Mouse (Mus musculus) CH12.LX (cell line): ENCODE measurements around the gene Lmbrd2. TPM values are rescaled to one million over a fixed set of nuclear protein-coding genes. Genes with fewer than 3 reads are reported as not detected.

ENCODE experiments used
- DNase-seq: peaks from one replicate; pipeline ENCODE4 v3.0.0-alpha.2; 2013; ENCODE audit errors: extremely low read depth
- H3K27ac ChIP-seq: 2 replicates; pipeline ENCODE4 v1.5.1; 2012; ENCODE audit warnings: low read depth, mild to moderate bottlenecking, control low read depth, moderate library complexity; ENCODE audit not compliant: insufficient read depth
- H3K27me3 ChIP-seq: replicated peaks from 2 replicates; pipeline ENCODE3; 2012; ENCODE audit warnings: inconsistent platforms
- H3K36me3 ChIP-seq, 2 experiments: replicated peaks in 1 of 2; 2 replicates each; pipeline versions ENCODE3 to v1.6.1; 2012; ENCODE audit warnings: inconsistent platforms in 1 of 2, low read length in 1 of 2, mild to moderate bottlenecking in 1 of 2, mixed read lengths in 1 of 2, moderate library complexity in 1 of 2; ENCODE audit not compliant: control insufficient read depth in 1 of 2, insufficient read depth in 1 of 2
- H3K4me1 ChIP-seq, 2 experiments: 2 replicates each; pipeline ENCODE4 v1.6.1; 2012; ENCODE audit warnings: inconsistent platforms in 1 of 2, moderate library complexity in 1 of 2; ENCODE audit not compliant: insufficient read depth in 2 of 2, control insufficient read depth in 1 of 2
- H3K4me2 ChIP-seq: 2 replicates; pipeline ENCODE4 v1.6.1; 2012; ENCODE audit warnings: low read depth, mild to moderate bottlenecking, control low read depth; ENCODE audit not compliant: poor library complexity, insufficient read depth, severe bottlenecking
- H3K4me3 ChIP-seq, 3 experiments: fragments of 150-350 bp in 1 of 3; sonication (generic) in 1 of 3; replicated peaks in 1 of 3; 2 replicates each; pipeline versions ENCODE3 to v1.5.1; 2011 to 2012; ENCODE audit warnings: low read depth in 2 of 3, low read length in 2 of 3, mild to moderate bottlenecking in 2 of 3, moderate library complexity in 2 of 3, control low read depth in 1 of 3, improper control_type of control experiment in 1 of 3, inconsistent platforms in 1 of 3, mixed read lengths in 1 of 3; ENCODE audit not compliant: poor library complexity in 1 of 3
- H3K79me2 ChIP-seq: replicated peaks from 2 replicates; pipeline ENCODE4 v1.6.1; 2012; ENCODE audit warnings: mild to moderate bottlenecking, moderate library complexity; ENCODE audit not compliant: control insufficient read depth, poor library complexity, insufficient read depth, severe bottlenecking; ENCODE audit errors: extremely low read depth
- H3K9ac ChIP-seq: 2 replicates; pipeline ENCODE4 v1.6.1; 2012; ENCODE audit warnings: low read depth, mild to moderate bottlenecking, control low read depth, moderate library complexity; ENCODE audit not compliant: insufficient read depth
- H3K9me3 ChIP-seq: replicated peaks from 2 replicates; pipeline ENCODE3; 2012; ENCODE audit warnings: low read length, inconsistent platforms, mixed read lengths
- CHD1 ChIP-seq: IDR thresholded peaks from 2 replicates; pipeline ENCODE4 v1.6.1; 2012; ENCODE audit warnings: low read depth, low read length, improper control_type of control experiment, inconsistent platforms
- CHD2 ChIP-seq: IDR thresholded peaks from 2 replicates; pipeline ENCODE4 v1.6.1; 2011; ENCODE audit warnings: low read length, improper control_type of control experiment
- CTCF ChIP-seq, 2 experiments: IDR thresholded peaks in 1 of 2; conservative IDR thresholded peaks in 1 of 2; 2 replicates each; pipeline ENCODE4 v1.5.1; 2011 to 2012; ENCODE audit warnings: low read depth in 2 of 2, low read length in 2 of 2, improper control_type of control experiment in 1 of 2, inconsistent platforms in 1 of 2, mild to moderate bottlenecking in 1 of 2, moderate library complexity in 1 of 2
- E2F4 ChIP-seq: IDR thresholded peaks from 2 replicates; pipeline ENCODE4 v1.6.1; 2011; ENCODE audit warnings: low read depth, low read length, improper control_type of control experiment; ENCODE audit not compliant: insufficient replicate concordance
- EP300 ChIP-seq: IDR thresholded peaks from 2 replicates; pipeline ENCODE4 v1.6.1; 2011; ENCODE audit warnings: low read length, improper control_type of control experiment
- ETS1 ChIP-seq: conservative IDR thresholded peaks from 2 replicates; pipeline ENCODE4 v1.6.1; 2012; ENCODE audit warnings: low read depth, mild to moderate bottlenecking, inconsistent platforms, low read length, improper control_type of control experiment, moderate library complexity
- JUN ChIP-seq: IDR thresholded peaks from 2 replicates; pipeline ENCODE4 v1.6.1; 2011; ENCODE audit warnings: low read depth, mild to moderate bottlenecking, low read length, improper control_type of control experiment, moderate library complexity; ENCODE audit not compliant: insufficient read depth
- JUND ChIP-seq: conservative IDR thresholded peaks from 2 replicates; pipeline ENCODE4 v1.6.1; 2011; ENCODE audit warnings: low read depth, low read length, improper control_type of control experiment
- MAX ChIP-seq: IDR thresholded peaks from 2 replicates; pipeline ENCODE4 v1.6.1; 2011; ENCODE audit warnings: low read length, improper control_type of control experiment
- MEF2A ChIP-seq: IDR thresholded peaks from 2 replicates; pipeline ENCODE4 v1.6.1; 2014; ENCODE audit warnings: low read depth, mild to moderate bottlenecking, inconsistent platforms, low read length, improper control_type of control experiment, borderline replicate concordance
- MXI1 ChIP-seq: IDR thresholded peaks from 2 replicates; pipeline ENCODE4 v1.6.1; 2011; ENCODE audit warnings: mild to moderate bottlenecking, low read depth, low read length, improper control_type of control experiment
- NELFE ChIP-seq: IDR thresholded peaks from 2 replicates; pipeline ENCODE4 v1.6.1; 2011; ENCODE audit warnings: low read depth, low read length, improper control_type of control experiment
- NRF1 ChIP-seq: IDR thresholded peaks from 2 replicates; pipeline ENCODE4 v1.6.1; 2014; ENCODE audit warnings: low read depth, mild to moderate bottlenecking, inconsistent platforms, low read length, improper control_type of control experiment, moderate library complexity
- PAX5 ChIP-seq: IDR thresholded peaks from 2 replicates; pipeline ENCODE4 v1.6.1; 2012; ENCODE audit warnings: low read length, inconsistent platforms, mixed read lengths
- POLR2A ChIP-seq: IDR thresholded peaks from 2 replicates; pipeline ENCODE4 v1.6.1; 2011; ENCODE audit warnings: low read depth, mild to moderate bottlenecking, improper control_type of control experiment, low read length
- SIN3A ChIP-seq: IDR thresholded peaks from 2 replicates; pipeline ENCODE4 v1.6.1; 2012; ENCODE audit warnings: low read length, improper control_type of control experiment, inconsistent platforms
- TBP ChIP-seq: conservative IDR thresholded peaks from 2 replicates; pipeline ENCODE4 v1.6.1; 2011; ENCODE audit warnings: low read depth, low read length, improper control_type of control experiment
- TCF12 ChIP-seq: IDR thresholded peaks from 2 replicates; pipeline ENCODE4 v1.6.1; 2014; ENCODE audit warnings: low read depth, mild to moderate bottlenecking, inconsistent platforms, low read length, improper control_type of control experiment
- UBTF ChIP-seq: IDR thresholded peaks from 2 replicates; pipeline ENCODE4 v1.6.1; 2012; ENCODE audit warnings: low read depth, mild to moderate bottlenecking, inconsistent platforms, low read length, improper control_type of control experiment, moderate library complexity
- USF1 ChIP-seq: IDR thresholded peaks from 2 replicates; pipeline ENCODE4 v1.6.1; 2014; ENCODE audit warnings: low read depth, mild to moderate bottlenecking, inconsistent platforms, low read length, improper control_type of control experiment
- ZC3H11A ChIP-seq: IDR thresholded peaks from 2 replicates; pipeline ENCODE4 v1.6.1; 2012; ENCODE audit warnings: low read depth, mild to moderate bottlenecking, inconsistent platforms, low read length, improper control_type of control experiment
- ZMIZ1 ChIP-seq: IDR thresholded peaks from 2 replicates; pipeline ENCODE4 v1.6.1; 2012; ENCODE audit warnings: low read depth, mild to moderate bottlenecking, inconsistent platforms, low read length, improper control_type of control experiment
- ZNF384 ChIP-seq: IDR thresholded peaks from 2 replicates; pipeline ENCODE4 v1.6.1; 2012; ENCODE audit warnings: low read depth, low read length, improper control_type of control experiment, inconsistent platforms
- dilution Hi-C: fragments of 300-500 bp; cut with MboI; formaldehyde crosslinking; loops from 2 replicates; pipeline ENCODE4 v1.14.3; 2020; ENCODE audit warnings: low sequenced_read_pairs; ENCODE audit not compliant: extremely low pct_unique_long_range_greater_than_20kb, extremely low pct_ligation_motif_present
- in situ Hi-C: fragments of 300-500 bp; cut with MboI; formaldehyde crosslinking; loops from 3 replicates; pipeline ENCODE4 v1.14.3; 2019; ENCODE audit warnings: low sequenced_read_pairs, low pct_ligation_motif_present, low pct_unique_long_range_greater_than_20kb, mixed read lengths
- polyA plus RNA-seq: library from polyadenylated mRNA; unstranded; fragments of >175 nt; gene quantifications from 2 replicates; pipeline ENCODE4 v1.2.1, GENCODE M21; 2012; ENCODE audit warnings: low read depth; ENCODE audit not compliant: insufficient read length
- total RNA-seq, 2 experiments: library from RNA; depleted of rRNA; stranded (reverse); fragments of 300-350 nt in 1 of 2; fragments of >200 nt in 1 of 2; gene quantifications; 2 replicates each; pipeline ENCODE4 v1.2.3; 2012 to 2014

Lmbrd2 gene
- total and polyA plus RNA-seq, 3 experiments: 7.9 to 9.7 (median 9.1) TPM

- no peak overlapping the region for H3K4me3 ChIP-seq
- peaks cover 60 to 92% of the 10 kb centered on the region in 2 experiments for H3K36me3 ChIP-seq
- H3K9ac ChIP-seq: no peak overlapping the region
- H3K27me3 ChIP-seq: no peaks in the 10 kb centered on the region
- no peak for DNase-seq
- in situ Hi-C loops (no loop called here), dilution Hi-C loops (no loop called here)
- no peak overlapping the region for H3K4me2 ChIP-seq
- no peaks in the 10 kb centered on the region; the same call in 1 of the 2 replicates for H3K79me2 ChIP-seq
- TF ChIP-seq POLR2A (no peak), UBTF (no peak), USF1 (no peak), JUND (no peak), MEF2A (no peak), ZC3H11A (no peak), ETS1 (no peak), CHD1 (no peak), TBP (no peak), TCF12 (no peak), E2F4 (no peak), MXI1 (no peak)
- no peaks in the 10 kb centered on the region for H3K9me3 ChIP-seq
- H3K27ac ChIP-seq: no peak overlapping the region
- H3K4me1 ChIP-seq: no peaks in the 10 kb centered on the region
These were observed 17.4 kb upstream of the Lmbrd2 start for GRCm38 (mm10) chr15:9122989-9123388.

DNA sequence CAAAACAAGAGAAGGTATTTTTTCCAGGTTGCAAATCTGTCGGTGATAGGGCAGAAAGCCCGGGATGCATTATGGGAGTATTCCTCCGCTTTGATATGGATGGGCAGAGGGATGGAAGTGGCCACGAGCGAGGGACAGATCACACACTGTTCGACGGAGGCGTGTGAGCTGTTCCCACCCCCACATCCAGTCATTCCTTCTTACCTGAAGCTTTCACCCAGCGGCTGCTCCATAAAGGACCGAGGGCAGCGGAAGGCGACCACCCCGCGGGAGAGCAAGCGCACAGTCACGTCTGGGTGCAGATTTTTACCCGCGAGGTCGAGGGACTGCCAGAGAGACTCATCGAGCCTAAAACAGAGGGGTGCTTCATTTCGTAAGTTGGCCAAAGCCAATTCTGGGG is 15.5 kb upstream of the Lmbrd2 start:
- in situ Hi-C loops: no loop called here
- H3K36me3 ChIP-seq: peaks cover 63 to 90% of the 10 kb centered on the region in 2 experiments
- H3K4me1 ChIP-seq: no peaks in the 10 kb centered on the region
- DNase-seq: no peak
- no peaks in the 10 kb centered on the region for H3K9me3 ChIP-seq
- no peak overlapping the region for H3K27ac ChIP-seq
- H3K4me2 ChIP-seq: no peak overlapping the region
- H3K27me3 ChIP-seq: no peaks in the 10 kb centered on the region
- no peaks in the 10 kb centered on the region; the same call in 1 of the 2 replicates for H3K79me2 ChIP-seq
- no peak overlapping the region for H3K4me3 ChIP-seq
- dilution Hi-C loops: no loop called here
- TF ChIP-seq CHD1 (no peak), CTCF (conservative IDR thresholded peaks at IDR 0.05 in 1 of 2, IDR thresholded peaks at IDR 0.05 in 1 of 2; ENCODE audit: low read depth in 2 of 2, low read length in 2 of 2) (no peak), SIN3A (no peak), ZNF384 (no peak), EP300 (no peak), TBP (no peak), NRF1 (no peak), USF1 (no peak), NELFE (no peak), ZMIZ1 (no peak), JUND (no peak), MAX (no peak), ETS1 (no peak), CHD2 (no peak), JUN (no peak), E2F4 (no peak), POLR2A (no peak), PAX5 (no peak)
- no peak overlapping the region for H3K9ac ChIP-seq
